Mouse (Mus musculus): ENCODE data around the gene Slc35g3.

GRCm38 (mm10) chr11:69765221-69766125 is 3.7 kb upstream of the Slc35g3 start, which contains the start of gene Zbtb4:
- TF ChIP-seq CTCF (IDR thresholded peaks at IDR 0.05) = no peak
- TF ChIP-seq EP300 (IDR thresholded peaks at IDR 0.05) = no peak

Data from lung, postnatal 0 days (tissue).